Mouse (Mus musculus) retina, adult 2 months (tissue): Measurements from ENCODE around the gene Meis2.
A peak's percentile ranks its signal among the peaks of the same experiment; 100 is the strongest.

Source experiments
- DNase-seq: peaks from one replicate; pipeline ENCODE4 v3.0.0-alpha.2; 2012; ENCODE audit warnings: low read depth, low spot score

Meis2 gene

GRCm38 (mm10) chr2:115856401-115857073 is 209.1 kb downstream of the Meis2 start:
- no peak for DNase-seq

GRCm38 (mm10) chr2:115855511-115856400 is 209.9 kb downstream of the Meis2 start:
- peak; percentile 65 for DNase-seq

- DNase-seq: no peak
These were observed 210.8 kb downstream of the Meis2 start for GRCm38 (mm10) chr2:115854828-115855311.

GRCm38 (mm10) chr2:115854007-115854827 is 211.4 kb downstream of the Meis2 start:
- no peak for DNase-seq

- DNase-seq: no peak
These were observed 212.4 kb downstream of the Meis2 start for GRCm38 (mm10) chr2:115853221-115853620.

- DNase-seq: no peak
These were observed 213.0 kb downstream of the Meis2 start for GRCm38 (mm10) chr2:115852615-115853014.

GRCm38 (mm10) chr2:115852109-115852508 is 213.5 kb downstream of the Meis2 start:
- DNase-seq: no peak

- DNase-seq: no peak
These were observed 214.7 kb downstream of the Meis2 start for GRCm38 (mm10) chr2:115850961-115851360.

GRCm38 (mm10) chr2:115842821-115843220 is 222.8 kb downstream of the Meis2 start:
- no peak for DNase-seq

GRCm38 (mm10) chr2:115836034-115836433 is 229.6 kb downstream of the Meis2 start:
- no peak for DNase-seq

GRCm38 (mm10) chr2:115822361-115822760 is 243.3 kb downstream of the Meis2 start:
- no peak for DNase-seq

- no peak for DNase-seq
These were observed 247.7 kb downstream of the Meis2 start for GRCm38 (mm10) chr2:115817959-115818358.

- DNase-seq: no peak
These were observed 251.9 kb downstream of the Meis2 start for GRCm38 (mm10) chr2:115813721-115814120.

- no peak for DNase-seq
These were observed 252.3 kb downstream of the Meis2 start for GRCm38 (mm10) chr2:115813316-115813715.
